ENCODE assay signal across 26 mouse cellular contexts in the genomic region with DNA sequence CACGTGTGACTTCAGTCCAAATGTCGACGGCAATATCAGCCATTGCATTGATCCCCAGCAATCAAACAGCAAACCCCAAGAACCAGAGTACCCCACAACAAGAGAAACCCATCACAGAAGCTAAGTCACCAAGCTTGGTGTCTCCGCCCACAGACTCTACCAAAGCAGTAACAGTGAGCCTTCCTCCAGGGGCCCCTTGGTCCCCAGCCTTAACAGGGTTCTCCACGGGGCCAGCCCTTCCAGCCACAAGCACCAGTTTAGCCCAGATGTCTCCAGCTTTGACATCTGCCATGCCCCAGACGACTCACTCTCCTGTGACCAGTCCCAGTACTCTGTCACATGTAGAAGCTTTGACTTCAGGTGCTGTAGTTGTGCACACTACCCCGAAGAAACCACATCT. TPM values are rescaled to one million over a fixed set of nuclear protein-coding genes. Genes with fewer than 3 reads are reported as not detected.
A peak's percentile ranks its signal among the peaks of the same experiment; 100 is the strongest.
DNase-seq lines count a peak whose midpoint lies in the region; ATAC-seq and TF ChIP-seq lines count a peak whose summit lies in the region.
"Had no signal": no experiment of that assay in that cellular context is flagged by ENCODE, and none has a peak within 500 bp of the region (broad histone marks: within the 10 kb centered on the region; RNA-seq: fewer than 3 reads in every experiment).

No protein-coding gene starts in this region.

- ATAC-seq in midbrain, embryonic 16.5 days, result no peak
- peak; percentile 22; the same call in 1 of the 2 replicates for ATAC-seq in G1E (ENCODE audit: extremely low read depth, insufficient number of reproducible peaks, low FRiP score, poor library complexity, severe bottlenecking)
- ATAC-seq in liver, embryonic 13.5 days (ENCODE audit: low read depth), result peak; percentile 57
- ATAC-seq in liver, embryonic 16.5 days (ENCODE audit: low read depth), result 0 out of 2 replicates have a peak, but pooled peaks have one; percentile 39
- no peak for ATAC-seq in heart, embryonic 12.5 days (ENCODE audit: insufficient number of reproducible peaks, low FRiP score)
- ATAC-seq: activated CD4-positive, CD25-positive, alpha-beta regulatory T cell, adult 4 months; forebrain, embryonic 15.5 days; hindbrain, embryonic 16.5 days had no signal

- intact Hi-C loops in left cerebral cortex, adult 2 months (cut with DNase I), result no loop called here

- WGBS in midbrain, embryonic 10.5 days, result 92% methylated on average over 7 of the region's 7 CpGs
- 91% methylated on average over 7 of the region's 7 CpGs for WGBS in midbrain, embryonic 16.5 days
- 63% methylated on average over 7 of the region's 7 CpGs for WGBS in liver, embryonic 13.5 days (ENCODE audit: insufficient replicate concordance)
- 60% methylated on average over 7 of the region's 7 CpGs for WGBS in liver, embryonic 16.5 days (ENCODE audit: insufficient replicate concordance)
- 87% methylated on average over 7 of the region's 7 CpGs for WGBS in heart, embryonic 12.5 days

- peaks cover 24% of the 10 kb centered on the region for H3K4me1 ChIP-seq in midbrain, embryonic 10.5 days
- H3K4me1 ChIP-seq in midbrain, embryonic 16.5 days (ENCODE audit: control insufficient read depth, insufficient read depth, low read length), result no peaks in the 10 kb centered on the region
- H3K4me1 ChIP-seq in G1E (ENCODE audit: insufficient read depth, low read depth, low read length), result peaks cover 69% of the 10 kb centered on the region
- H3K4me1 ChIP-seq in liver, embryonic 13.5 days (replicated peaks), result peaks cover 36% of the 10 kb centered on the region
- H3K4me1 ChIP-seq in liver, embryonic 16.5 days (ENCODE audit: control insufficient read depth, low read depth, low read length), result peaks cover 5% of the 10 kb centered on the region
- H3K4me1 ChIP-seq in heart, embryonic 12.5 days (replicated peaks), result peaks cover 6% of the 10 kb centered on the region; the same call in 1 of the 2 replicates
- H3K4me1 ChIP-seq: embryonic facial prominence, embryonic 10.5 days; embryonic facial prominence, embryonic 13.5 days had no signal

- no peak for DNase-seq in midbrain, embryonic 10.5 days (ENCODE audit: low spot score)
- DNase-seq in G1E (ENCODE audit: low spot score), result peak; percentile 63
- no peak for DNase-seq in liver, embryonic 13.5 days
- no peak for DNase-seq in left cerebral cortex, adult 2 months (ENCODE audit: extremely low spot score in 1 of 2, low spot score in 2 of 2)
- DNase-seq: adrenal gland, adult 8-10 months; adrenal gland, postnatal 25 days; B cell, adult 2 months; cerebellum, adult 11-12 months; cerebellum, adult 8-10 months; cerebellum, postnatal 10 days; cerebellum, postnatal 36 days; embryo, embryonic 11 days; gastrocnemius, postnatal 25 days; heart, adult 18-20 months had no signal

- H3K4me2 ChIP-seq in midbrain, embryonic 16.5 days (ENCODE audit: low read length), result no peak overlapping the region
- H3K4me2 ChIP-seq in liver, embryonic 13.5 days, result no peak overlapping the region
- H3K4me2 ChIP-seq in liver, embryonic 16.5 days (ENCODE audit: low read depth, low read length), result no peak overlapping the region
- no peak overlapping the region for H3K4me2 ChIP-seq in heart, embryonic 12.5 days
- H3K4me2 ChIP-seq: embryonic facial prominence, embryonic 13.5 days; forebrain, embryonic 12.5 days; forebrain, embryonic 15.5 days; heart, embryonic 13.5 days; hindbrain, embryonic 13.5 days had no signal

- H3K4me3 ChIP-seq in midbrain, embryonic 10.5 days, result no peak overlapping the region
- H3K4me3 ChIP-seq in midbrain, embryonic 16.5 days (ENCODE audit: low read depth, low read length), result no peak overlapping the region
- peak overlapping the region; percentile 28; the same call in 1 of the 2 replicates for H3K4me3 ChIP-seq in G1E (ENCODE audit: low read depth, low read length)
- no peak overlapping the region for H3K4me3 ChIP-seq in liver, embryonic 13.5 days (replicated peaks)
- no peak overlapping the region for H3K4me3 ChIP-seq in liver, embryonic 16.5 days (ENCODE audit: low read depth, low read length)
- no peak overlapping the region for H3K4me3 ChIP-seq in left cerebral cortex, adult 2 months
- H3K4me3 ChIP-seq in heart, embryonic 12.5 days, result no peak overlapping the region
- H3K4me3 ChIP-seq: embryonic facial prominence, embryonic 10.5 days; embryonic facial prominence, embryonic 13.5 days; erythroblast, embryonic 14.5 days; forebrain, embryonic 12.5 days; forebrain, embryonic 15.5 days; heart, embryonic 13.5 days; hindbrain, embryonic 13.5 days had no signal

- peaks cover 11% of the 10 kb centered on the region for H3K9me3 ChIP-seq in midbrain, embryonic 10.5 days (replicated peaks)
- H3K9me3 ChIP-seq in midbrain, embryonic 16.5 days (replicated peaks; ENCODE audit: control insufficient read depth, low read length, poor library complexity, severe bottlenecking), result no peaks in the 10 kb centered on the region
- 0 out of 2 replicates have a peak, but pooled peaks cover 2% of the 10 kb centered on the region for H3K9me3 ChIP-seq in G1E (replicated peaks)
- no peaks in the 10 kb centered on the region for H3K9me3 ChIP-seq in liver, embryonic 13.5 days (replicated peaks)
- no peaks in the 10 kb centered on the region for H3K9me3 ChIP-seq in liver, embryonic 16.5 days (replicated peaks; ENCODE audit: control insufficient read depth, low read length)
- peaks cover 7% of the 10 kb centered on the region for H3K9me3 ChIP-seq in heart, embryonic 12.5 days (replicated peaks)
- H3K9me3 ChIP-seq: forebrain, embryonic 15.5 days had no signal

- TF ChIP-seq CTCF in G1E (IDR thresholded peaks at IDR 0.05; ENCODE audit: low read depth, low read length), result no peak
- no peak for TF ChIP-seq CTCF in left cerebral cortex, adult 2 months (IDR thresholded peaks at IDR 0.05)

- H3K27me3 ChIP-seq in midbrain, embryonic 10.5 days (ENCODE audit: low read depth, poor library complexity, severe bottlenecking), result no peaks in the 10 kb centered on the region
- H3K27me3 ChIP-seq in midbrain, embryonic 16.5 days (ENCODE audit: control insufficient read depth, insufficient read depth, low read depth, low read length), result no peaks in the 10 kb centered on the region
- H3K27me3 ChIP-seq in G1E (ENCODE audit: insufficient read depth, low read length), result no peaks in the 10 kb centered on the region
- H3K27me3 ChIP-seq in liver, embryonic 13.5 days, result no peaks in the 10 kb centered on the region
- no peaks in the 10 kb centered on the region for H3K27me3 ChIP-seq in liver, embryonic 16.5 days (ENCODE audit: control insufficient read depth, insufficient read depth, low read depth, low read length)
- H3K27me3 ChIP-seq in heart, embryonic 12.5 days (replicated peaks), result no peaks in the 10 kb centered on the region
- H3K27me3 ChIP-seq: embryonic facial prominence, embryonic 13.5 days; forebrain, embryonic 12.5 days; forebrain, embryonic 15.5 days; heart, embryonic 13.5 days; hindbrain, embryonic 13.5 days had no signal

- 0 out of 2 replicates have a peak overlapping the region, but pooled peaks have one; percentile 14 for H3K27ac ChIP-seq in midbrain, embryonic 10.5 days (replicated peaks)
- H3K27ac ChIP-seq in midbrain, embryonic 16.5 days (ENCODE audit: low read length), result no peak overlapping the region
- H3K27ac ChIP-seq in liver, embryonic 13.5 days, result no peak overlapping the region
- H3K27ac ChIP-seq in liver, embryonic 16.5 days (ENCODE audit: low read length), result no peak overlapping the region
- no peak overlapping the region for H3K27ac ChIP-seq in left cerebral cortex, adult 2 months
- no peak overlapping the region for H3K27ac ChIP-seq in heart, embryonic 12.5 days (ENCODE audit: poor library complexity, severe bottlenecking)
- H3K27ac ChIP-seq: embryonic facial prominence, embryonic 10.5 days; embryonic facial prominence, embryonic 13.5 days; forebrain, embryonic 12.5 days; forebrain, embryonic 15.5 days; heart, embryonic 13.5 days; hindbrain, embryonic 13.5 days had no signal

- H3K9ac ChIP-seq in midbrain, embryonic 16.5 days (ENCODE audit: low read depth, low read length), result no peak overlapping the region
- no peak overlapping the region for H3K9ac ChIP-seq in liver, embryonic 13.5 days
- no peak overlapping the region for H3K9ac ChIP-seq in liver, embryonic 16.5 days (ENCODE audit: low read depth, low read length)
- H3K9ac ChIP-seq in heart, embryonic 12.5 days, result no peak overlapping the region
- H3K9ac ChIP-seq: embryonic facial prominence, embryonic 13.5 days; forebrain, embryonic 12.5 days; forebrain, embryonic 15.5 days; heart, embryonic 13.5 days; hindbrain, embryonic 13.5 days had no signal

- H3K36me3 ChIP-seq in midbrain, embryonic 10.5 days, result peaks cover 99% of the 10 kb centered on the region
- H3K36me3 ChIP-seq in midbrain, embryonic 16.5 days (ENCODE audit: control insufficient read depth, insufficient read depth, low read length), result no peaks in the 10 kb centered on the region
- peaks cover 23% of the 10 kb centered on the region for H3K36me3 ChIP-seq in G1E (replicated peaks)
- H3K36me3 ChIP-seq in liver, embryonic 13.5 days, result peaks cover 43% of the 10 kb centered on the region
- H3K36me3 ChIP-seq in liver, embryonic 16.5 days (ENCODE audit: control insufficient read depth, insufficient read depth), result peaks cover 11% of the 10 kb centered on the region; the same call in 1 of the 2 replicates
- H3K36me3 ChIP-seq in heart, embryonic 12.5 days, result peaks cover 87% of the 10 kb centered on the region

RNA-seq across cellular contexts. Expression of gene Heg1, which starts 42.7 kb away (rescaled TPM):
- 34.3 and 45.7 TPM in 2 replicates for polyA plus RNA-seq in midbrain, embryonic 10.5 days (2016; fragmentation: Nextera tagmentation; extraction: Ambion mirVana)
- 9.4 and 12.4 TPM in 2 replicates for polyA plus RNA-seq in midbrain, embryonic 16.5 days (2015; fragmentation: Nextera tagmentation; extraction: Ambion mirVana)
- total RNA-seq in G1E (2014; fragmentation: Nextera tagmentation) (35.6 and 36.4 TPM in 2 replicates), G1E (2017) (5.4 and 6.1 TPM in 2 replicates)
- 2.7 and 2.9 TPM in 2 replicates for polyA plus RNA-seq in G1E (2012)
- 4.1 and 5.2 TPM in 2 replicates for polyA plus RNA-seq in liver, embryonic 13.5 days (2015; fragmentation: Nextera tagmentation; extraction: Ambion mirVana)
- polyA plus RNA-seq in liver, embryonic 16.5 days (2015; fragmentation: Nextera tagmentation; extraction: Ambion mirVana), result 3.5 and 4.6 TPM in 2 replicates
- 10 to 100 TPM; 31.0 to 35.5 TPM for total RNA-seq in left cerebral cortex, adult 2 months (2021)
- polyA plus RNA-seq in heart, embryonic 12.5 days (2016; fragmentation: Nextera tagmentation; extraction: Ambion mirVana), result 48.3 and 54.0 TPM in 2 replicates

Comparison
In these comparisons a context has a peak if more than half of its experiments do, and no peak if none do; other contexts are left out.
1. ATAC-seq: peak in G1E (single experiment), liver, embryonic 13.5 days (single experiment) and liver, embryonic 16.5 days (single experiment); none in midbrain, embryonic 16.5 days (single experiment) and heart, embryonic 12.5 days (single experiment).